Mouse (Mus musculus) hindbrain, embryonic 10.5 days (tissue): ENCODE measurements at regions not wholly inside any gene's neighbourhood (a gene's known extent, or its start where the extent isn't known, plus 50 kb on each side); places are given as distances from the start of the nearest gene placed in this dataset.

Source experiments
- DNase-seq: peaks from one replicate; pipeline ENCODE4 v3.0.0-alpha.2; 2017; ENCODE audit warnings: low spot score
- H3K27ac ChIP-seq: fragments of 300-500 bp; sonication (generic); 2 replicates; pipeline ENCODE4 v1.5.1; 2016; ENCODE audit warnings: mild to moderate bottlenecking, moderate library complexity
- H3K27me3 ChIP-seq: fragments of 300-500 bp; sonication (generic); 2 replicates; pipeline ENCODE4 v1.6.1; 2016; ENCODE audit warnings: mild to moderate bottlenecking; ENCODE audit not compliant: poor library complexity, insufficient read depth, severe bottlenecking
- H3K36me3 ChIP-seq: fragments of 300-500 bp; sonication (generic); 2 replicates; pipeline ENCODE4 v1.6.1; 2016; ENCODE audit warnings: mild to moderate bottlenecking, moderate library complexity
- H3K4me1 ChIP-seq: fragments of 300-500 bp; sonication (generic); replicated peaks from 2 replicates; pipeline ENCODE4 v1.6.1; 2016; ENCODE audit warnings: mild to moderate bottlenecking
- H3K4me3 ChIP-seq: fragments of 300-500 bp; sonication (generic); 2 replicates; pipeline ENCODE4 v1.5.1; 2016; ENCODE audit warnings: mild to moderate bottlenecking, moderate library complexity
- H3K9me3 ChIP-seq: fragments of 300-500 bp; sonication (generic); 2 replicates; pipeline ENCODE4 v1.6.1; 2016; ENCODE audit warnings: mild to moderate bottlenecking, moderate library complexity
- WGBS: fragments of 180-500 bp; shearing (Covaris S2); methylation state at CpG from one replicate; pipeline ENCODE4 v1.1.7; 2016; 5-methylcytosine and 5-hydroxymethylcytosine counted together

- 67% methylated on average over 4 of the region's 4 CpGs for WGBS
- DNase-seq, result no peak
- H3K36me3 ChIP-seq, result no peaks in the 10 kb centered on the region
- no peaks in the 10 kb centered on the region for H3K27me3 ChIP-seq
- no peak overlapping the region for H3K27ac ChIP-seq
- no peaks in the 10 kb centered on the region for H3K4me1 ChIP-seq
- no peaks in the 10 kb centered on the region for H3K9me3 ChIP-seq
- no peak overlapping the region for H3K4me3 ChIP-seq
Observed at GRCm38 (mm10) chr8:67143479-67143878, 283.5 kb downstream of the Naf1 start.

DNA sequence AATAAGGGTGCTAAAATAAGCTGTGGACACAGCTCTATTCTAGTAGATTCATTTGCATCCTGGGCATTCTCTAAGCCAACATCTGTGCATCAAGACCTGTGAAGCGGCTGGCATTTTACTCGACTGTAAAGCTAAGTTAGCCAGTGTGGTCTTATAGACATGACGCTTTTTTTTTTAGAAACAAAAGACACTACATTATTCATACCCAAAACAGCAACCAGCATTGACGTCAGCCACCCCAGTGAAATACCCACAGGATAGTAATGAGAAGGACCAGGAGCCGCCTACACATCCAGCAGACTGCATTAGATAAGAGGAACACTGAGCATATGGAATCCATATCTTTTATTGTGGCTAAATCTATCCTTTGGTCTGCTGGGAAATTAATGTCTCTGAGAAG, 321.7 kb downstream of the Naf1 start:
- DNase-seq, result no peak

GRCm38 (mm10) chr8:67199213-67199612, 324.4 kb upstream of the Nat3 start:
- no peak for DNase-seq
- no peak overlapping the region for H3K27ac ChIP-seq
- no peaks in the 10 kb centered on the region for H3K4me1 ChIP-seq
- H3K36me3 ChIP-seq, result no peaks in the 10 kb centered on the region
- H3K27me3 ChIP-seq, result no peaks in the 10 kb centered on the region
- H3K4me3 ChIP-seq, result no peak overlapping the region
- H3K9me3 ChIP-seq, result no peaks in the 10 kb centered on the region

More for the DNA sequence above, 321.7 kb downstream of the Naf1 start:
- WGBS, result 84% methylated on average over 5 of the region's 5 CpGs
- Histone ChIP-seq H3K27me3 (no peaks in the 10 kb centered on the region), H3K9me3 (0 out of 2 replicates have a peak, but pooled peaks cover 3% of the 10 kb centered on the region), H3K36me3 (no peaks in the 10 kb centered on the region), H3K27ac (no peak overlapping the region), H3K4me1 (no peaks in the 10 kb centered on the region), H3K4me3 (no peak overlapping the region)

- no peak overlapping the region for H3K27ac ChIP-seq
- no peak for DNase-seq
- no peaks in the 10 kb centered on the region for H3K36me3 ChIP-seq
- no peaks in the 10 kb centered on the region for H3K4me1 ChIP-seq
- no peaks in the 10 kb centered on the region for H3K27me3 ChIP-seq
- H3K4me3 ChIP-seq, result no peak overlapping the region
- no peaks in the 10 kb centered on the region for H3K9me3 ChIP-seq
- WGBS, result 76% methylated on average over 1 of the region's 1 CpGs
Observed at GRCm38 (mm10) chr8:67206064-67206463, 317.6 kb upstream of the Nat3 start.

- Histone ChIP-seq H3K27ac (no peak overlapping the region), H3K4me1 (no peaks in the 10 kb centered on the region), H3K9me3 (no peaks in the 10 kb centered on the region), H3K4me3 (no peak overlapping the region), H3K27me3 (no peaks in the 10 kb centered on the region), H3K36me3 (no peaks in the 10 kb centered on the region)
- DNase-seq, result no peak
- 86% methylated on average over 7 of the region's 7 CpGs for WGBS
Observed at GRCm38 (mm10) chr8:67231921-67232701, 291.5 kb upstream of the Nat3 start.

- Histone ChIP-seq H3K4me3 (no peak overlapping the region), H3K4me1 (no peaks in the 10 kb centered on the region), H3K36me3 (no peaks in the 10 kb centered on the region), H3K27ac (no peak overlapping the region), H3K9me3 (no peaks in the 10 kb centered on the region), H3K27me3 (no peaks in the 10 kb centered on the region)
- 83% methylated on average over 1 of the region's 1 CpGs for WGBS
- no peak for DNase-seq
Observed at GRCm38 (mm10) chr8:67238934-67239333, 284.7 kb upstream of the Nat3 start.

DNA sequence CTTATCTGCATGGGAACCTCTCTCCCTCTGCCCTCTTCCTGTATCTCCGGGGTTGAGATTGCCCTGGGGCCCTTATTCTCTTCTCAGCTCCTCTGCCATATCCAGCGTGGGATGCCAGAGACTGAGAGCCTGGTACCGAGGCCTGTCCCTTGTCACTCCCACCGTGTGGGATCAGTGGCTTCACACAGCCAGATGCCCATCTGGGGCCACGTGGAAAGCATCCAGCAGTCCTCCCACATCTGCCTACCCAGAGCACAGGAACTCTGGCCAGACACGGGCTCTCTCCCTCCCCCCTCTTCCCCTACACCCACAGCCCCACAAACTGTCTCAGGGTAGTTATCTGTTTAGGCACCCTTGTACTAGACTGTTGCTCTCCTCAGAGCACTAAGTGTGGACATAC, 244.9 kb upstream of the Nat3 start:
- no peak for DNase-seq
- no peak overlapping the region for H3K27ac ChIP-seq
- H3K4me3 ChIP-seq, result no peak overlapping the region
- H3K27me3 ChIP-seq, result no peaks in the 10 kb centered on the region
- H3K4me1 ChIP-seq, result no peaks in the 10 kb centered on the region
- 71% methylated on average over 6 of the region's 6 CpGs for WGBS
- no peaks in the 10 kb centered on the region for H3K9me3 ChIP-seq
- no peaks in the 10 kb centered on the region for H3K36me3 ChIP-seq

DNA sequence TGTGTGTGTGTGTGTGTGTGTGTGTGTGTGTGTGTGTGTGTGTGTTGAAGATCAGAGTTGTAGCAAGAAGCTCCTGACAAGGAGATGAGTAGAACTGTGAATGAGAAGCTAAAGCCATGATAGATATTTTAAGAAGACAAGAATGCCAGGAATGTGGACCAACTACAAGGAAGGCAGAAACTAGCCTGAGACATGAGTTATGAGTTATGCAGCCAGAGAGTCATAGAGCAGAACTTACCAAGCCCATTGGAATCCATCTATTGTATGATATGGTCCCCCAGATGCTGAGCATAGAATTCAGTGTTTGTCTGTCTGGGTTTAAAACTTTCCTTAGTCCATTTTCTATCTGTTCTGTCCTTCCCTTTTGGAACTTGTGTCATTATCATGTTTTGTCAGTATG, 244.2 kb upstream of the Nat3 start:
- no peaks in the 10 kb centered on the region for H3K36me3 ChIP-seq
- H3K27ac ChIP-seq, result no peak overlapping the region
- no peaks in the 10 kb centered on the region for H3K27me3 ChIP-seq
- H3K9me3 ChIP-seq, result no peaks in the 10 kb centered on the region
- DNase-seq, result no peak
- no peaks in the 10 kb centered on the region for H3K4me1 ChIP-seq
- H3K4me3 ChIP-seq, result no peak overlapping the region

DNA sequence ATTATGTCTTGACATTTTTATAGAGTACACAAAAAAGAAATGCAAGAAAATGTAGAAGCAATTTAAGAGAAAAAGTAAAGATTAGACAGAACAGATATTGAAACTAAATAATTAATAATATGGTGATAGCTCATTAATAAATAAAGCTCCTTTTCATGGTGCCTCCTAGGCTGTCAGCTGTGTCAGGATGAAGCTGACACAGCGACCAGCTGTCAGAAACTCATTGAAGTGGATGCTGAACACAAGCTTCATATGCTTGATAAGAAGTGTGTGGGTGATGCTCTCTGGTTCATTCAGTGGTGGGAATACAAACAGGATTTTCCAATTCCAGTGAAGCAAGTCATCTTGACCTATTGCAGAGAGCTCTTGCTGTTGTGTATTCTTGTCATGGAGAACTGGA, 213.2 kb upstream of the Nat3 start:
- no peaks in the 10 kb centered on the region for H3K9me3 ChIP-seq
- no peaks in the 10 kb centered on the region for H3K27me3 ChIP-seq
- no peak overlapping the region for H3K27ac ChIP-seq
- H3K4me1 ChIP-seq, result no peaks in the 10 kb centered on the region
- no peaks in the 10 kb centered on the region for H3K36me3 ChIP-seq
- DNase-seq, result no peak
- no peak overlapping the region for H3K4me3 ChIP-seq
- 86% methylated on average over 1 of the region's 1 CpGs for WGBS

DNA sequence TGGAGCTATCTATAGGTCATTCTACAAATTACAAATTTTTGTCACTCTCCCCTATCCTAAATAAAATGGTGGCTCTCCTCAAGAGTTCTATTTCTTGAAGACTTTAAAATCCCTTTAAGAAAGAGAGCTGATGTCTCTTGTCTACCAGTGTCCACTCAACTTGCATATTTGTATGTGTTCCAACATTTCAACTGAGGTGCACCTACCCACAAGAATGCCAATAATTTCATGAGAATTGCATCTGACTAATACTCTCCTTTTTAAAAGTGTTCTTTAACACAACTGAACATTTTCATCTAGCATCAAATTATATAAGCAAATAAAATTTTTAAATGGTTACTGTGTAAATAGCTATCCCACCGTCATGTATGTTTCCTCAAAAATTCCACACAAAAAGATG, 206.3 kb upstream of the Nat3 start:
- Histone ChIP-seq H3K9me3 (no peaks in the 10 kb centered on the region), H3K4me1 (no peaks in the 10 kb centered on the region), H3K4me3 (no peak overlapping the region), H3K27ac (no peak overlapping the region), H3K36me3 (no peaks in the 10 kb centered on the region), H3K27me3 (no peaks in the 10 kb centered on the region)
- DNase-seq, result no peak
- WGBS, result 88% methylated on average over 1 of the region's 1 CpGs

- Histone ChIP-seq H3K4me3 (no peak overlapping the region), H3K4me1 (no peaks in the 10 kb centered on the region), H3K27ac (no peak overlapping the region), H3K36me3 (no peaks in the 10 kb centered on the region), H3K9me3 (no peaks in the 10 kb centered on the region), H3K27me3 (no peaks in the 10 kb centered on the region)
- no peak for DNase-seq
- WGBS, result 90% methylated on average over 10 of the region's 10 CpGs
Observed at GRCm38 (mm10) chr8:67318675-67319074, 205.0 kb upstream of the Nat3 start.

GRCm38 (mm10) chr8:67320535-67320934, 203.1 kb upstream of the Nat3 start:
- 94% methylated on average over 2 of the region's 2 CpGs for WGBS
- no peak overlapping the region for H3K27ac ChIP-seq
- H3K4me3 ChIP-seq, result no peak overlapping the region
- no peaks in the 10 kb centered on the region for H3K27me3 ChIP-seq
- no peaks in the 10 kb centered on the region for H3K4me1 ChIP-seq
- DNase-seq, result no peak
- H3K36me3 ChIP-seq, result no peaks in the 10 kb centered on the region
- H3K9me3 ChIP-seq, result no peaks in the 10 kb centered on the region

- WGBS, result 77% methylated on average over 2 of the region's 2 CpGs
- no peaks in the 10 kb centered on the region for H3K27me3 ChIP-seq
- H3K27ac ChIP-seq, result no peak overlapping the region
- DNase-seq, result no peak
- H3K4me1 ChIP-seq, result no peaks in the 10 kb centered on the region
- H3K9me3 ChIP-seq, result no peaks in the 10 kb centered on the region
- H3K36me3 ChIP-seq, result no peaks in the 10 kb centered on the region
- no peak overlapping the region for H3K4me3 ChIP-seq
Observed at GRCm38 (mm10) chr8:67328439-67328838, 195.2 kb upstream of the Nat3 start.

DNA sequence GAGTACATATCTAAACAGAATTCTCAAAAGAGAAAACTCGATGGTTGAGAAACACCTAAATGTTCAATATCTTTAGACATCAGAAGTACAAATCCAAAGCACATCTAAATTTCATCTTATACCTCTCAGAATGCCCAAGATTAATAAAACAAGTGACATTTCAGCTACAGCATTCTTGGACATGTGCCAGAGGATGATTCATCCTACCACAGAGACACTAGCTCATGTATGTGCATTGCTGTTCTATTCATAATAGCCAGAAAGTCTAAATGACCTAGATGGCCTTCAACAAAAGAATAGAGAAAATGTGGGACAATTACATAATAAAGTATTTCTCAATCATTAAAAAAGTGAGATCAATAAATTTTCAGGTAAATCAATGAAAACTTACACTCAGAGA, 146.6 kb upstream of the Nat3 start:
- Histone ChIP-seq H3K27me3 (no peaks in the 10 kb centered on the region), H3K27ac (no peak overlapping the region)
- WGBS, result 89% methylated on average over 1 of the region's 1 CpGs

More for the DNA sequence above, 146.6 kb upstream of the Nat3 start:
- Histone ChIP-seq H3K36me3 (no peaks in the 10 kb centered on the region), H3K4me1 (no peaks in the 10 kb centered on the region), H3K9me3 (peaks cover 20% of the 10 kb centered on the region), H3K4me3 (no peak overlapping the region)
- no peak for DNase-seq
